Mouse (Mus musculus) neural tube, embryonic 15.5 days (tissue): ENCODE results near the gene Pgd. TPM values are rescaled to one million over a fixed set of nuclear protein-coding genes. Genes with fewer than 3 reads are reported as not detected.
"Not testable (repeated sequence)": the region's sequence is repeated elsewhere in the genome, so short reads cannot be mapped to it uniquely, and the experiment has no call there.

ENCODE experiments used
- ATAC-seq: fragments of 200-750 bp; cut with Nextera tagmentation; 2 replicates; pipeline ENCODE4 v1.8.0; 2017; ENCODE audit warnings: mild to moderate bottlenecking, moderate TSS enrichment, moderate library complexity; ENCODE audit not compliant: low FRiP score
- H3K27ac ChIP-seq: fragments of 300-500 bp; sonication (generic); replicated peaks from 2 replicates; pipeline ENCODE4 v1.5.1; 2015; ENCODE audit warnings: mild to moderate bottlenecking, inconsistent platforms
- H3K27me3 ChIP-seq: fragments of 300-500 bp; sonication (generic); replicated peaks from 2 replicates; pipeline ENCODE4 v1.6.1; 2015; ENCODE audit warnings: inconsistent platforms
- H3K36me3 ChIP-seq: fragments of 300-500 bp; sonication (generic); 2 replicates; pipeline ENCODE4 v1.6.1; 2015; ENCODE audit warnings: inconsistent platforms
- H3K4me1 ChIP-seq: fragments of 300-500 bp; sonication (generic); 2 replicates; pipeline ENCODE4 v1.6.1; 2015; ENCODE audit warnings: inconsistent platforms
- H3K4me2 ChIP-seq: fragments of 300-500 bp; sonication (generic); 2 replicates; pipeline ENCODE4 v1.6.1; 2015; ENCODE audit warnings: inconsistent platforms, mild to moderate bottlenecking, moderate library complexity
- H3K4me3 ChIP-seq: fragments of 300-500 bp; sonication (generic); replicated peaks from 2 replicates; pipeline ENCODE4 v1.5.1; 2015; ENCODE audit warnings: mild to moderate bottlenecking, inconsistent platforms
- H3K9ac ChIP-seq: fragments of 300-500 bp; sonication (generic); replicated peaks from 2 replicates; pipeline ENCODE4 v1.6.1; 2015; ENCODE audit warnings: mild to moderate bottlenecking, inconsistent platforms
- H3K9me3 ChIP-seq: fragments of 300-500 bp; sonication (generic); replicated peaks from 2 replicates; pipeline ENCODE4 v1.6.1; 2016; ENCODE audit warnings: inconsistent platforms
- WGBS: fragments of 180-500 bp; shearing (Covaris S2); methylation state at CpG from one replicate; pipeline ENCODE4 v1.1.7; 2015; ENCODE audit warnings: mixed read lengths; 5-methylcytosine and 5-hydroxymethylcytosine counted together
- polyA plus RNA-seq: library from polyadenylated mRNA; unstranded; fragments of >200 nt; fragmentation: Nextera tagmentation; extraction: Ambion mirVana; gene quantifications from 2 replicates; pipeline ENCODE4 v1.2.1, GENCODE M21; 2015

Gene Pgd
- polyA plus RNA-seq, 1 experiment from 2014 or later = 107 TPM

GRCm38 (mm10) chr4:149182192-149182591, 15.6 kb upstream of the Pgd start:
- H3K4me2 ChIP-seq = no peak overlapping the region
- H3K27me3 ChIP-seq = no peaks in the 10 kb centered on the region
- no peak overlapping the region for H3K9ac ChIP-seq
- no peak for ATAC-seq
- no peak overlapping the region for H3K27ac ChIP-seq
- 90% methylated on average over 7 of the region's 7 CpGs for WGBS
- no peak overlapping the region for H3K4me3 ChIP-seq
- no peaks in the 10 kb centered on the region for H3K9me3 ChIP-seq
- H3K36me3 ChIP-seq = peaks cover 92% of the 10 kb centered on the region
- no peaks in the 10 kb centered on the region for H3K4me1 ChIP-seq

- no peak overlapping the region for H3K9ac ChIP-seq
- no peaks in the 10 kb centered on the region for H3K27me3 ChIP-seq
- 56% methylated on average over 4 of the region's 4 CpGs for WGBS
- no peak for ATAC-seq
- no peaks in the 10 kb centered on the region for H3K4me1 ChIP-seq
- no peak overlapping the region for H3K4me2 ChIP-seq
- 0 out of 2 replicates have a peak overlapping the region, but pooled peaks have one; percentile 28 for H3K27ac ChIP-seq
- H3K9me3 ChIP-seq = no peaks in the 10 kb centered on the region
- H3K4me3 ChIP-seq = no peak overlapping the region
- H3K36me3 ChIP-seq = peaks cover 81% of the 10 kb centered on the region
These were observed 13.0 kb upstream of the Pgd start for GRCm38 (mm10) chr4:149179573-149179972.

GRCm38 (mm10) chr4:149179160-149179559, 12.6 kb upstream of the Pgd start:
- ATAC-seq = no peak
- Histone ChIP-seq H3K27ac (no peak overlapping the region), H3K9me3 (no peaks in the 10 kb centered on the region), H3K36me3 (peaks cover 77% of the 10 kb centered on the region), H3K27me3 (no peaks in the 10 kb centered on the region), H3K4me3 (no peak overlapping the region), H3K4me1 (no peaks in the 10 kb centered on the region), H3K9ac (no peak overlapping the region), H3K4me2 (no peak overlapping the region)
- 76% methylated on average over 7 of the region's 7 CpGs for WGBS

GRCm38 (mm10) chr4:149178328-149178727, 11.8 kb upstream of the Pgd start:
- Histone ChIP-seq H3K9ac (no peak overlapping the region), H3K27me3 (no peaks in the 10 kb centered on the region), H3K36me3 (peaks cover 69% of the 10 kb centered on the region), H3K4me3 (no peak overlapping the region), H3K27ac (no peak overlapping the region), H3K4me1 (no peaks in the 10 kb centered on the region), H3K9me3 (no peaks in the 10 kb centered on the region), H3K4me2 (no peak overlapping the region)
- no peak for ATAC-seq
- WGBS = 73% methylated on average over 7 of the region's 7 CpGs

- Histone ChIP-seq H3K27me3 (no peaks in the 10 kb centered on the region), H3K4me3 (no peak overlapping the region), H3K4me1 (peaks cover 12% of the 10 kb centered on the region), H3K9ac (no peak overlapping the region), H3K36me3 (peaks cover 56% of the 10 kb centered on the region), H3K9me3 (no peaks in the 10 kb centered on the region), H3K4me2 (no peak overlapping the region), H3K27ac (no peak overlapping the region)
- 38% methylated on average over 5 of the region's 5 CpGs for WGBS
- no peak for ATAC-seq
These were observed 10.5 kb upstream of the Pgd start for GRCm38 (mm10) chr4:149177046-149177445.

- WGBS = 84% methylated on average over 6 of the region's 6 CpGs
- Histone ChIP-seq H3K27ac (no peak overlapping the region), H3K27me3 (no peaks in the 10 kb centered on the region), H3K36me3 (peaks cover 52% of the 10 kb centered on the region), H3K4me2 (no peak overlapping the region), H3K4me3 (no peak overlapping the region), H3K9ac (no peak overlapping the region), H3K9me3 (no peaks in the 10 kb centered on the region), H3K4me1 (peaks cover 12% of the 10 kb centered on the region)
- ATAC-seq = no peak
These were observed 10.1 kb upstream of the Pgd start for GRCm38 (mm10) chr4:149176645-149177044.

- Histone ChIP-seq H3K9me3 (no peaks in the 10 kb centered on the region), H3K27ac (peak overlapping the region; percentile 69; the same call in 1 of the 2 replicates), H3K9ac (no peak overlapping the region), H3K4me1 (peaks cover 12% of the 10 kb centered on the region), H3K36me3 (peaks cover 23% of the 10 kb centered on the region), H3K4me2 (no peak overlapping the region), H3K4me3 (no peak overlapping the region), H3K27me3 (no peaks in the 10 kb centered on the region)
- WGBS = 94% methylated on average over 6 of the region's 6 CpGs
- no peak for ATAC-seq
These were observed 7.1 kb upstream of the Pgd start for GRCm38 (mm10) chr4:149173661-149174060.

- Histone ChIP-seq H3K4me3 (no peak overlapping the region), H3K9me3 (no peaks in the 10 kb centered on the region), H3K4me2 (no peak overlapping the region), H3K4me1 (peaks cover 13% of the 10 kb centered on the region), H3K27me3 (no peaks in the 10 kb centered on the region), H3K27ac (peak overlapping the region; percentile 69), H3K36me3 (peaks cover 16% of the 10 kb centered on the region), H3K9ac (no peak overlapping the region)
- WGBS = 58% methylated on average over 2 of the region's 2 CpGs
- ATAC-seq = 0 out of 2 replicates have a peak, but pooled peaks have one; percentile 18
These were observed 6.1 kb upstream of the Pgd start for GRCm38 (mm10) chr4:149172666-149173065.

GRCm38 (mm10) chr4:149172083-149172482, 5.5 kb upstream of the Pgd start:
- WGBS = 86% methylated on average over 5 of the region's 5 CpGs
- H3K4me1 ChIP-seq = peaks cover 15% of the 10 kb centered on the region
- H3K27me3 ChIP-seq = no peaks in the 10 kb centered on the region
- H3K9ac ChIP-seq = no peak overlapping the region
- no peak overlapping the region for H3K4me2 ChIP-seq
- H3K36me3 ChIP-seq = peaks cover 12% of the 10 kb centered on the region
- no peak overlapping the region for H3K4me3 ChIP-seq
- no peak for ATAC-seq
- H3K9me3 ChIP-seq = no peaks in the 10 kb centered on the region
- peak overlapping the region; percentile 69 for H3K27ac ChIP-seq

GRCm38 (mm10) chr4:149171581-149171981, 5.0 kb upstream of the Pgd start:
- Histone ChIP-seq H3K27me3 (no peaks in the 10 kb centered on the region), H3K4me1 (peaks cover 15% of the 10 kb centered on the region), H3K4me2 (no peak overlapping the region), H3K36me3 (peaks cover 9% of the 10 kb centered on the region), H3K4me3 (no peak overlapping the region), H3K9ac (no peak overlapping the region), H3K27ac (no peak overlapping the region), H3K9me3 (no peaks in the 10 kb centered on the region)
- ATAC-seq = no peak
- whole genome bisulfite sequencing = 81% methylated on average over 5 of the region's 5 CpGs

GRCm38 (mm10) chr4:149170394-149170931, 3.9 kb upstream of the Pgd start:
- H3K36me3 ChIP-seq = 0 out of 2 replicates have a peak, but pooled peaks cover 4% of the 10 kb centered on the region
- no peaks in the 10 kb centered on the region for H3K9me3 ChIP-seq
- no peaks in the 10 kb centered on the region for H3K27me3 ChIP-seq
- H3K27ac ChIP-seq = no peak overlapping the region
- H3K4me3 ChIP-seq = no peak overlapping the region
- no peak overlapping the region for H3K4me2 ChIP-seq
- H3K9ac ChIP-seq = no peak overlapping the region
- no peak for ATAC-seq
- WGBS = 77% methylated on average over 7 of the region's 7 CpGs
- peaks cover 21% of the 10 kb centered on the region for H3K4me1 ChIP-seq

- not testable (repeated sequence) for H3K9ac ChIP-seq, ATAC-seq, H3K4me3 ChIP-seq, H3K36me3 ChIP-seq, H3K27me3 ChIP-seq, H3K27ac ChIP-seq, H3K4me2 ChIP-seq, H3K9me3 ChIP-seq
- H3K4me1 ChIP-seq = peaks cover 27% of the 10 kb centered on the region
- WGBS = 79% methylated on average over 8 of the region's 8 CpGs
These were observed 3.4 kb upstream of the Pgd start for GRCm38 (mm10) chr4:149169926-149170325.
